Mouse (Mus musculus) brain, embryonic 14.5 days (tissue): ENCODE results near the gene Mettl7b. TPM values are rescaled to one million over a fixed set of nuclear protein-coding genes. Genes with fewer than 3 reads are reported as not detected.
"Not testable (repeated sequence)": the region's sequence is repeated elsewhere in the genome, so short reads cannot be mapped to it uniquely, and the experiment has no call there.

Experiments used
- DNase-seq: peaks from one replicate; pipeline ENCODE4 v3.0.0-alpha.2; 2011; ENCODE audit warnings: low read depth
- CTCF ChIP-seq: fragments of 200-500 bp; IDR thresholded peaks from 2 replicates; pipeline ENCODE4 v1.5.1; 2012; ENCODE audit warnings: inconsistent platforms, mild to moderate bottlenecking, moderate library complexity, borderline replicate concordance; ENCODE audit not compliant: insufficient read depth, insufficient read length; ENCODE audit errors: extremely low read depth
- POLR2A ChIP-seq: fragments of 200-500 bp; IDR thresholded peaks from 2 replicates; pipeline ENCODE4 v1.6.1; 2012; ENCODE audit warnings: mild to moderate bottlenecking, inconsistent platforms, borderline replicate concordance; ENCODE audit not compliant: poor library complexity, insufficient read depth, insufficient read length, severe bottlenecking; ENCODE audit errors: extremely low read depth
- polyA plus RNA-seq: library from polyadenylated mRNA; depleted of rRNA; stranded (reverse); fragments of >200 nt; gene quantifications from 2 replicates; pipeline ENCODE4 v1.2.3, GENCODE M21; 2012; rRNA removed

The Mettl7b gene
- polyA plus RNA-seq, result 0.08 TPM in 1 of 2 replicates, not detected in the other

DNA sequence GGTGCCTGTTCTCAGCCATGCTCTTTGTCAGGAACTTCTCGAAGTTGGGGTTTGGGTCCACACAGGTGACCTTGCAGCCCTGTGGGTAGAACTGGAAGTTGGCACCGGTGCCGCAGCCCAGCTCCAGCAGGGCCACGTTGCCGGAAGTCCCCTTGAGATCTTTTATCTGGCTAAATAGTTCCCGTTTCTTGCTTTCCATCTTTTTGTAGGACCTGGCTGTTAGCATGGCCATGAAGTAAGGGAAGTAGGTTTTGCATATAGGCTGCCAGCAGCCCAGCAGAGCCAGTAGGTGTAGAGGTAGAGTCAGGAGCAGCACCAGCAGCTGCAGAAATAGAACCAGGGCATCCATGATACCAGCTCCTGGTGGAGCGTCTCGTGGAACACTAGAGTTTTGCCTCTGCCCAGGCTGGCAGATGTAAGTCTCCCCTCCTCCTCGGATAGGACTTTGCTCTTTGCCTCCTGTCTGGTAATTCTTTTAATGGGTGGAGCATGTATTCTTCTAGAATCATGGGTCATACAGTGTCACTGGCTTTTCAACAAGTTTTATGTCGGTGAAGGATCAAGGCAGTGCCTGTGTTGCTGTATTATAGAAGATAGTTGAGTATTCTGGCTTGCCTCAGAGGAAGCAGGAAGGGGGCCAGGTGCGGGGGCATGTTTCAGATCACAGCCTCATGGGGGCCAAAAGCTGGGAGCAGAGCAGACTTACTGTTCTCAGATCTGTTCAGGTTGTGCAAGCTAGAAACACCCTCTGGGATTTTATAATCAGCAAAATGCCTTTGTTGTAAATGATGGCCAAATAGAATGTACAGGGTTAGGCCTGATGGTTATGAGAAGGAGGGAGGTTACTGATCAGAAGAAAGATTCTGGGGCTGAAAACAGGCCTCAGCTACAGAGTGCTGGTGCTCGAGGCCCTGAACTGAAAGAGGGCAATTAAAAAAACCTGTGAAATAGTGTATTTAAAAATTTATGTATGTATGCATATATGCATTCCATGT is at the start of gene Mettl7b:
Mettl7b (minus strand) TSS at position 399 of the 995 bp plus-strand sequence.
- no peak for DNase-seq
- TF ChIP-seq CTCF (no peak), POLR2A (no peak)

DNA sequence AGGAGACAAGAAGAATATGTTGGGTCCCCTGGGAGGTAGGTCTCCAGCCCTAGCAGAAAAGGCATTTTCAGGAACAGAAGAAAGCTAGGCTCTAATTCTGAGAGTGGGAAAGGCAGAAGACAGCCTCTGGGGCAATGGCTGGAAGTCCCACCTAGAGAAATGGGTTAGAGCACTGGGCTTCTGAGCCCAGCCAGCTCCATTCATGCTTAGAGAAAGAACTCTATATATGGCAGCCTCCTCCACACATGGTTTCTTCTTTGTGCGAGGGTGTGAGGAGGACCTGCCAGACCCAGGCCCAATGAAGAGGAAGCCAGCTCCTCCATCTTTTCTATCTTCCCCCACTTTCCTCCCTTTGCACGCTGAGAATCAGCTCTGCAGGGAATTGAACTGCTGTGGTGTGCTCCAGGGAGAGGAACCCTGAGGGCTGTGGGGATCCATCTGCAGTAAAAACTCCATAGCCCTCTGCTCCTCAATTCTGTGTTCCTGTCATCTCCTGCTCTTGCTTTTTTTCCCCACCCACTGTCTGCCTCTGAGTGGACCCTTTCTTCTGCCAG is 49.6 kb upstream of the Mettl7b start, which contains the start of gene Olfr763:
Olfr763 (plus strand) TSS at position 504 of the 554 bp plus-strand sequence.
- TF ChIP-seq POLR2A (no peak), CTCF (no peak)
- DNase-seq, result no peak

DNA sequence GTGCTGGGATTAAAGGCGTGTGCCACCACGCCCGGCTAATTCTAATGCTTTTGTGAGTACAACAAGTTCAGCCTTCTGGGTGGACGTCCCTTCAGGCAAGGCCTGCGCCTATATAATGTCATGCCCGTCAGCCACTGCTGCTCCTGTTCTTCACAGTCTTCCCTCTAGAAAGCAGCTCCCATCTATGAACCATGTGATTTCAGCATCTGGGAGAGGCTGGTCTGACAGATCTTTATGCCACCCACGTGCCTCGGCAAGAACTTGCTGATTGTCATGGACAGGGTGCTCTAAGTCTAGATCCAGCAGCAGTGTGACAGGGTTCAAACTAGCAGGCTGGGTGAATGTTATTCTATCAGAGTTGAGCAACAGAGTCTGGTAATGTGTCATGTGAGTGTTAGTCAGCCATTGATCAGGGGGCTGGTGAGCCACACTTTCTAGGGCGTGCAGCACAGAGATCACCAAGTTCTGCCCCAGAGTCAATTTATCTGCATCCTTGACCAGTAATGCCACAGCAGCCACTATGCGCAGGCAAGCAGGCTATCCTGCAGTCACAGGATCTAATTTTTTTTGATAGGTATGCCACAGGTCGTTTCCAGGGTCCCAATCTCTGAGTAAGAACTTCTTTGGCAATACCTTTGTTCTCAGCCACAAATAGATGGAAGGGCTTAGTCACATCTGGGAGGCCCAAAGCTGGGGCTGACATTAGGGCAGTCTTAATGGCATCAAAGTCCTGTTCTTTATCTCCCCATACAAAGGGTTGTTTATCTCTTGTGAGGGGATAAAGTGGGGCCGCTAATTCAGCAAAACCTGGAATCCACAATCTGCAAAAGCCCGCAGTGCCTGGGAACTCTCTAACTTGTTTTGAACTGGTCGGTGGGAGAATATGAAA is 43.5 kb upstream of the Mettl7b start:
- DNase-seq, result no peak
- TF ChIP-seq POLR2A (no peak), CTCF (no peak)

- no peak for DNase-seq
These were observed 35.8 kb upstream of the Mettl7b start for GRCm38 (mm10) chr10:128996523-128997040.

DNA sequence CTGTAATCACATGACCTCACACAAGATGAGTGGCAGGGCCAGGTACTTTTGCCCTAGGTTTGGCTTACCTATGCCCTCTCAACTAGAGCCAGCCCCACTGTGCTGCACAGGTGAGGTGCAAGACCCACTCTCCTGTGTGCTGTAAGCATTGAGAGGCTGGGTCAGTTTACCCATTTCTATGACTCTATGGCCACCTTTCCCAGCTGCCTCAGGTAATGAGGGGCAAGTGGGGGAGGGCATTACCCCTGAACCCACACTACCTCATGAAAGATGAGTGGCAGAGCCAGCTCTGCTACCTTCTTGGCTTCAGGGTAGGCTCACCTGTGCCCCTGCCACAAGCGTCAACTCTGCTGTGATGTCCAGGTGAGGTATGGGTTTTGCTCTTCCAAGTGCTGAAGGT is 35.0 kb upstream of the Mettl7b start:
- no peak for DNase-seq
- TF ChIP-seq POLR2A (no peak), CTCF (no peak)

More at GRCm38 (mm10) chr10:128996523-128997040, 35.8 kb upstream of the Mettl7b start:
- TF ChIP-seq POLR2A (no peak), CTCF (no peak)

- TF ChIP-seq CTCF (no peak), POLR2A (no peak)
- no peak for DNase-seq
These were observed 30.2 kb upstream of the Mettl7b start for GRCm38 (mm10) chr10:128990994-128991393.

DNA sequence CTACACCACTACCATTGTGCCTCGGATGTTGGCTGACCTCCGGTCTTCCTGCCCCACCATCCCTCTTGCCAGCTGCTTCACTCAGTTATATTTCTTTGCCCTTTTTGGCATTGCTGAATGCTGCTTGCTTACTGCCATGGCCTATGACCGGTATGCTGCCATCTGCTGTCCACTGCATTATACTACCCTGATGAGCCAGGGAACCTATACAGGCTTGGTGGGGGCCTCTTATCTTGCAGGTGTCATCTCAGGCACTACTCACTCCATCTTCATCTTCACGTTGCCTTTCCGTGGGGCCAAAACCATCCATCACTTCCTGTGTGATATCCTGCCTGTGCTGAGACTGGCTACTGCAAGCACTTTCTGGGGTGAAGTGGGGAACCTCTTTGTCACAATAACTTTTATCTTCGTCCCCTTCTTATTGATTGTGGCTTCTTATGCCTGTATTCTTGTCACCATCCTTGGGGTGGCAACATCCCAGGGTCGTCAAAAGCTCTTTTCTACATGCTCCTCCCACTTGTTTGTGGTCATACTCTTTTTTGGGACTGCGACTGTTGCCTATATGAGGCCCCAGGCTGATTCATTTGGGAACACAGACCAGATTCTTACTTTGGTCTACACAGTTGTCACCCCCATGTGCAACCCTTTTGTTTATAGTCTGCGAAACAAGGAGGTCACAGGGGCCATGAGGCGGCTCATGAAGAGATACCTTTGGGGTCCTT is 29.5 kb upstream of the Mettl7b start:
- not testable (repeated sequence) for DNase-seq

DNA sequence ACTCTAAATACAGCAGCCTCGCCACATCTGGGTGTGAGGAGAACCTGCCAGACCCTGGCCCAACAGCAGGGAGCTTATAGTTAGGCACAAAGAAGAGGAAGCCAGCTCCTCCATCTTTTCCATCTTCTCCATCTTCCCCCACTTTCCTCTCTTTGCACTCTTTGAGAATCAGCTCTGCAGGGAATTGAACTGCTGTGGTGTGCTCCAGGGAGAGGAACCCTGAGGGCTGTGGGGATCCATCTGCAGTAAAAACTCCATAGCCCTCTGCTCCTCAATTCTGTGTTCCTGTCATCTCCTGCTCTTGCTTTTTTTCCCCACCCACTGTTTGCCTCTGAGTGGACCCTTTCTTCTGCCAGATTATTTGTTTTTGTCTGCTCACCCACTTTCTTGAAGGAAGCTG is 28.3 kb upstream of the Mettl7b start, which contains the start of gene Olfr9:
Olfr9 (plus strand) TSS at position 301 of the 400 bp plus-strand sequence.
- DNase-seq, result not testable (repeated sequence)

GRCm38 (mm10) chr10:128980644-128981365 is 20.0 kb upstream of the Mettl7b start:
- DNase-seq, result no peak
- TF ChIP-seq POLR2A, result no peak
- TF ChIP-seq CTCF, result no peak

DNA sequence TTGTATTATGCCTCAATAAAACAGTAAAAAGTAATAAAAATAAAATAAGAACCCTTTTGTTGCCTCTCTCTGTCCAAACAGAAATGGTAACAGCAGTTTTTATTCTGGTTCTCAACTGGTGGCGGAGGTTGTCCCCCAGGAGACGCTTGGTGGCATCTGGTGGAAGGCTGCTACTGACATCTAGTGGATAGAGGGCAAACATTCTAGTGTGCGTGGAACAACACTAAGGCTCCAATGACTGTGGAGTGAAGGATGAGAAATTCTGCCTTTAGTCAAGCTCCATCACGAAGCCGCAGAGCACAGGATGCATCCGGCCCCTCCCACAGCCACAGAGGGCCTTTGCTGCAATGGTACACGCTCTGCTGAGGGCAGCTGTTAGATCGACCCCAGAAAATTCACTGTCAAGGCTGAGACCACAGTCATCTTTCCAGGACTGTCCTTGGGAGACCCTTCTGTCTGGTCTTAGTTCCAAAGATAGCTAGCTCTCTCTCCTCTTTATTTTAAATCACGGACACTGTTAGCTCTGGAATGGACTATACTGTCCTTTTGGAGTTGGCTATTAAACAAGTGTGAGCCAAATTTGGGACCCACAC is 16.8 kb upstream of the Mettl7b start:
- DNase-seq, result peak; percentile 75
- no peak for TF ChIP-seq POLR2A
- TF ChIP-seq CTCF, result peak; percentile 84; the same call in 1 of the 2 replicates
